Comparison of ENCODE assay signal across 18 mouse cellular contexts in genomic region chr1:146515377-146515776, GRCm38 (mm10). TPM values are rescaled to one million over a fixed set of nuclear protein-coding genes. Genes with fewer than 3 reads are reported as not detected.
"Had no signal": no experiment of that assay in that cellular context is flagged by ENCODE, and none has a peak within 500 bp of the region (broad histone marks: within the 10 kb centered on the region; RNA-seq: fewer than 3 reads in every experiment).

No protein-coding gene starts in this region.

- H3K9ac ChIP-seq: limb, embryonic 13.5 days; liver, embryonic 14.5 days; neural tube, embryonic 15.5 days had no signal

- H3K27me3 ChIP-seq: limb, embryonic 13.5 days; neural tube, embryonic 15.5 days had no signal

- H3K4me1 ChIP-seq: limb, embryonic 13.5 days; neural tube, embryonic 15.5 days had no signal

- DNase-seq: kidney, adult 11 months; kidney, adult 9 months; kidney, postnatal 10 days; layer of hippocampus, postnatal 36 days; left cerebral cortex, postnatal 4 days; lung, adult 2 months; lung, postnatal 36 days; right cerebral cortex, postnatal 4 days; spleen, adult 18-20 months; thymus, adult 2 months; thymus, postnatal 25 days had no signal

- H3K27ac ChIP-seq: limb, embryonic 13.5 days; liver, embryonic 14.5 days; neural tube, embryonic 15.5 days had no signal

- H3K4me2 ChIP-seq: limb, embryonic 13.5 days; neural tube, embryonic 15.5 days had no signal

- H3K36me3 ChIP-seq: limb, embryonic 13.5 days; neural tube, embryonic 15.5 days had no signal

- ATAC-seq: lung, postnatal 0 days; midbrain, embryonic 16.5 days had no signal

- H3K9me3 ChIP-seq: limb, embryonic 13.5 days; neural tube, embryonic 15.5 days had no signal

- H3K4me3 ChIP-seq: limb, embryonic 13.5 days; neural tube, embryonic 15.5 days had no signal

RNA-seq across cellular contexts. Expression of gene Brinp3, which starts 20.8 kb away (rescaled TPM):
- total RNA-seq: liver, adult 2 months; megakaryocyte progenitor cell, adult 5-6 weeks had no signal
- polyA plus RNA-seq: liver, adult 2 months; liver, embryonic 14.5 days; lung, adult 2 months; lung, postnatal 0 days had no signal
